Mouse (Mus musculus) heart, postnatal 0 days (tissue): ENCODE data around the gene Asic2.

ENCODE experiments used
- CTCF ChIP-seq: IDR thresholded peaks from 2 replicates; pipeline ENCODE4 v1.5.1; 2016; ENCODE audit warnings: antibody characterized with exemption, control low read depth, low read depth
- EP300 ChIP-seq: IDR thresholded peaks from 2 replicates; pipeline ENCODE4 v1.6.1; 2016; ENCODE audit warnings: antibody characterized with exemption, low read depth

- TF ChIP-seq CTCF = no peak
- no peak for TF ChIP-seq EP300
These were observed 52.8 kb downstream of the Asic2 start for GRCm38 (mm10) chr11:81915501-81915900.
